8 mouse cellular contexts compared by ENCODE assay signal in genomic region chr2:154893045-154893385, GRCm38 (mm10). TPM values are rescaled to one million over a fixed set of nuclear protein-coding genes. Genes with fewer than 3 reads are reported as not detected.
DNase-seq lines count a peak whose midpoint lies in the region; ATAC-seq and TF ChIP-seq lines count a peak whose summit lies in the region.

No protein-coding gene starts in this region.

- peaks cover 7% of the 10 kb centered on the region for H3K36me3 ChIP-seq in heart, embryonic 14.5 days (ENCODE audit: control insufficient read depth, insufficient read depth, low read length)
- H3K36me3 ChIP-seq in ES-Bruce4 (ENCODE audit: control insufficient read depth, insufficient read depth, low read length, poor library complexity, severe bottlenecking), result peaks cover 37% of the 10 kb centered on the region
- H3K36me3 ChIP-seq in forebrain, embryonic 15.5 days, result peaks cover under 1% of the 10 kb centered on the region; the same call in 1 of the 2 replicates
- H3K36me3 ChIP-seq in liver, postnatal 0 days (replicated peaks; ENCODE audit: insufficient read depth, low read length), result peaks cover 4% of the 10 kb centered on the region; the same call in 1 of the 2 replicates

- no peak for TF ChIP-seq POLR2A in ES-Bruce4 (IDR thresholded peaks at IDR 0.05; ENCODE audit: insufficient read depth, low read length)

- no peak overlapping the region for H3K27ac ChIP-seq in heart, embryonic 14.5 days (replicated peaks in 1 of 2; ENCODE audit: control insufficient read depth in 1 of 2, insufficient read depth in 1 of 2, low read depth in 2 of 2, low read length in 2 of 2)
- peak overlapping the region; percentile 82 for H3K27ac ChIP-seq in ES-Bruce4 (ENCODE audit: insufficient read depth, low read length)
- no peak overlapping the region for H3K27ac ChIP-seq in forebrain, embryonic 15.5 days (replicated peaks)
- no peak overlapping the region for H3K27ac ChIP-seq in liver, postnatal 0 days (ENCODE audit: low read depth)

- 9% methylated on average over 12 of the region's 12 CpGs for WGBS in heart, embryonic 14.5 days
- WGBS in forebrain, embryonic 15.5 days, result 11% methylated on average over 12 of the region's 12 CpGs
- WGBS in liver, postnatal 0 days (ENCODE audit: insufficient replicate concordance), result 8% methylated on average over 12 of the region's 12 CpGs

- intact Hi-C loops in gastrocnemius, postnatal 14 days (cut with DNase I; ENCODE audit: low total_unique reads), result no loop called here

- peak overlapping the region; percentile 53 to 74 for H3K4me3 ChIP-seq in heart, embryonic 14.5 days (ENCODE audit: control insufficient read depth in 1 of 2, insufficient read depth in 1 of 2, low read depth in 1 of 2, low read length in 2 of 2)
- H3K4me3 ChIP-seq in ES-Bruce4 (ENCODE audit: low read depth, low read length), result peak overlapping the region; percentile 56
- peak overlapping the region; percentile 94 for H3K4me3 ChIP-seq in forebrain, embryonic 15.5 days
- peak overlapping the region; percentile 84 for H3K4me3 ChIP-seq in liver, postnatal 0 days (ENCODE audit: low read depth, low read length)

- H3K9me3 ChIP-seq in heart, embryonic 14.5 days (ENCODE audit: control insufficient read depth, low read length), result no peaks in the 10 kb centered on the region
- H3K9me3 ChIP-seq in ES-Bruce4 (replicated peaks; ENCODE audit: control insufficient read depth, insufficient read depth, low read length, poor library complexity, severe bottlenecking), result no peaks in the 10 kb centered on the region
- no peaks in the 10 kb centered on the region for H3K9me3 ChIP-seq in forebrain, embryonic 15.5 days
- no peaks in the 10 kb centered on the region for H3K9me3 ChIP-seq in liver, postnatal 0 days (ENCODE audit: low read length)

- TF ChIP-seq EP300 in ES-Bruce4 (IDR thresholded peaks at IDR 0.05; ENCODE audit: insufficient read depth, low read depth, low read length), result no peak
- TF ChIP-seq EP300 in liver, postnatal 0 days (IDR thresholded peaks at IDR 0.05; ENCODE audit: low read depth), result no peak

- no peaks in the 10 kb centered on the region for H3K27me3 ChIP-seq in heart, embryonic 14.5 days (ENCODE audit: control insufficient read depth, insufficient read depth, low read length)
- H3K27me3 ChIP-seq in ES-Bruce4 (ENCODE audit: control insufficient read depth, insufficient read depth, low read length, poor library complexity, severe bottlenecking), result no peaks in the 10 kb centered on the region
- H3K27me3 ChIP-seq in forebrain, embryonic 15.5 days, result peaks cover 3% of the 10 kb centered on the region; the same call in 1 of the 2 replicates
- no peaks in the 10 kb centered on the region for H3K27me3 ChIP-seq in liver, postnatal 0 days (ENCODE audit: insufficient read depth, low read length)

- peaks cover 0 to 20% of the 10 kb centered on the region in 2 experiments; a peak in 3 of 4 replicates for H3K4me1 ChIP-seq in heart, embryonic 14.5 days (ENCODE audit: control insufficient read depth in 2 of 2, insufficient read depth in 2 of 2, low read length in 2 of 2)
- H3K4me1 ChIP-seq in ES-Bruce4 (ENCODE audit: control insufficient read depth, insufficient read depth, low read length), result no peaks in the 10 kb centered on the region
- H3K4me1 ChIP-seq in forebrain, embryonic 15.5 days, result peaks cover 26% of the 10 kb centered on the region
- H3K4me1 ChIP-seq in liver, postnatal 0 days (ENCODE audit: insufficient read depth), result peaks cover 15% of the 10 kb centered on the region

- peak overlapping the region; percentile 95 for H3K4me2 ChIP-seq in heart, embryonic 14.5 days (ENCODE audit: low read length)
- peak overlapping the region; percentile 63 for H3K4me2 ChIP-seq in forebrain, embryonic 15.5 days (replicated peaks)
- H3K4me2 ChIP-seq in liver, postnatal 0 days (ENCODE audit: low read depth, low read length), result peak overlapping the region; percentile 86

- H3K9ac ChIP-seq in heart, embryonic 14.5 days (ENCODE audit: low read length), result peak overlapping the region; percentile 63
- peak overlapping the region; percentile 80 for H3K9ac ChIP-seq in ES-Bruce4 (ENCODE audit: low read depth, poor library complexity, severe bottlenecking)
- H3K9ac ChIP-seq in forebrain, embryonic 15.5 days (replicated peaks), result peak overlapping the region; percentile 33
- peak overlapping the region; percentile 61 for H3K9ac ChIP-seq in liver, postnatal 0 days (replicated peaks)

- no peak for TF ChIP-seq CTCF in ES-Bruce4 (IDR thresholded peaks at IDR 0.05; ENCODE audit: low read depth, low read length)
- TF ChIP-seq CTCF in liver, postnatal 0 days (IDR thresholded peaks at IDR 0.05; ENCODE audit: low read depth), result no peak

- DNase-seq in heart, adult 11 months, result no peak
- DNase-seq in liver, postnatal 0 days, result no peak
- DNase-seq in urinary bladder, adult 18-20 months (ENCODE audit: low spot score in 2 of 2), result no peak
- DNase-seq in gastrocnemius, postnatal 14 days, result no peak
- no peak for DNase-seq in cerebellum, adult 11 months

- ATAC-seq in heart, embryonic 14.5 days (ENCODE audit: insufficient number of reproducible peaks, insufficient read depth, low FRiP score, low read depth), result no peak
- peak; percentile 14 for ATAC-seq in forebrain, embryonic 15.5 days (replicated peaks)
- ATAC-seq in liver, postnatal 0 days, result no peak; the same call in none of the 2 replicates

RNA-seq across cellular contexts. Expression of gene Eif2s2, which starts 0.3 kb away (rescaled TPM):
- polyA plus RNA-seq in heart, embryonic 14.5 days (2014; fragmentation: Nextera tagmentation; extraction: Ambion mirVana), result 67.3 and 72.8 TPM in 2 replicates
- polyA plus RNA-seq in ES-Bruce4 (2011; ENCODE audit: insufficient read depth, insufficient read length, low read depth, missing spikeins), result 551 and 558 TPM in 2 replicates
- 69.1 and 70.9 TPM in 2 replicates for polyA plus RNA-seq in forebrain, embryonic 15.5 days (2015; fragmentation: Nextera tagmentation; extraction: Ambion mirVana)
- 57.9 and 60.8 TPM in 2 replicates for polyA plus RNA-seq in liver, postnatal 0 days (2015; fragmentation: Nextera tagmentation; extraction: Ambion mirVana)
- total RNA-seq in gastrocnemius, postnatal 14 days (2021), result 100 to 1,000 TPM in 1 of 2 experiments, 10 to 100 TPM in 1; 94.5 to 106 TPM
